Mouse (Mus musculus): ENCODE measurements around the gene Myo10. TPM values are rescaled to one million over a fixed set of nuclear protein-coding genes. Genes with fewer than 3 reads are reported as not detected.

Myo10 gene
- polyA plus RNA-seq, 1 experiment, result 20.8 TPM

DNA sequence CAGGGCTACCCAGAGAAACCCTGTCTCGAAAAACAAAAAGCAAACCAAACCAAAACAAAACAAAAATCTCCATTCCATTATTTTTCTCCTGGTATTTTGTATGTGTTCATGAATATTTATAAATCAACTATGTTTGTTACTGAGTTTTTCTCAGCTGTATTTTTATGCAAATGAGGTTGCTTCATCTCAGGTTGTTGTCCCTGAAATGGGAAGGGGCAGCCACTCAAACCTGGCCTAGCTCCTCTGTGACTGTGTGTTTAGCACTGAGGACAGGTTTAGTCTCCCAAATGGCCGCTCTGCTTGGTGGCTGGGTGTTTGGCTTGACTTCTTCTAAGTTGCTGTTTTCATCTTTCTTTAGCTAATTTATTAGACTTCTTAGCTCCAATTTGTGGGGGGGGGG is 138.7 kb downstream of the Myo10 start:
- no peak for TF ChIP-seq POLR2A (IDR thresholded peaks at IDR 0.05; ENCODE audit: low read depth, low read length)
- no peak for TF ChIP-seq CTCF (IDR thresholded peaks at IDR 0.05; ENCODE audit: extremely low read depth, insufficient read length, insufficient replicate concordance, low read depth, low read length)
- no peak overlapping the region for H3K4me3 ChIP-seq (ENCODE audit: low read depth, low read length)
- H3K36me3 ChIP-seq (ENCODE audit: control insufficient read depth, insufficient read depth, low read length), result no peaks in the 10 kb centered on the region; the same call in 1 of the 2 replicates
- H3K27me3 ChIP-seq (ENCODE audit: control insufficient read depth, insufficient read depth, low read length), result no peaks in the 10 kb centered on the region
- 89% methylated on average over 2 of the region's 2 CpGs for WGBS
- peaks cover 15% of the 10 kb centered on the region; the same call in 1 of the 2 replicates for H3K4me1 ChIP-seq (ENCODE audit: control insufficient read depth, insufficient read depth, insufficient read length, low read length)
- H3K27ac ChIP-seq (ENCODE audit: insufficient read depth, low read depth, low read length), result no peak overlapping the region

DNA sequence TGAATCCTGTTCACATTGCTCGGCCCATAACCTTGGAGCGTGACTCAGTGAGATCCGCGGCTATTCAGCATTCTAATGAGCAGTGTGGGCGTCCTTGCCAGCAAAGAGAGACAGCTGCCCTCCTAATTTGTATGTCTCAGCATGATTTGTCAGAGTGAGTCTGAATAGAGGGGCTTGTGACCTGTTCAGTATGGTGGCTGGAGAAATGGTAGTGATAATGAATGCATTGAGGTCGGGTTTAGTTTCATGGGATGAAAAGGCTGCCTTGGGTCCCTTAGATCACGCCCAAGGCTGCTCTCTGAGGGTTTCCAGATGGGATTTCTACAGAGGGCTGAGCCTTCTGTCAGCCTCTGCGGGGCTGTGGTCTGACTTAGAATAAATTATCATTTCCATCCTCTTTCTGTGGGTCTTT is 139.5 kb downstream of the Myo10 start:
- peaks cover 9% of the 10 kb centered on the region; the same call in 1 of the 2 replicates for H3K4me1 ChIP-seq (ENCODE audit: control insufficient read depth, insufficient read depth, insufficient read length, low read length)
- no peaks in the 10 kb centered on the region; the same call in 1 of the 2 replicates for H3K36me3 ChIP-seq (ENCODE audit: control insufficient read depth, insufficient read depth, low read length)
- WGBS, result 77% methylated on average over 8 of the region's 8 CpGs
- no peak overlapping the region for H3K27ac ChIP-seq (ENCODE audit: insufficient read depth, low read depth, low read length)
- TF ChIP-seq POLR2A (IDR thresholded peaks at IDR 0.05; ENCODE audit: low read depth, low read length), result no peak
- no peak for TF ChIP-seq CTCF (IDR thresholded peaks at IDR 0.05; ENCODE audit: extremely low read depth, insufficient read length, insufficient replicate concordance, low read depth, low read length)
- H3K27me3 ChIP-seq (ENCODE audit: control insufficient read depth, insufficient read depth, low read length), result no peaks in the 10 kb centered on the region
- no peak overlapping the region for H3K4me3 ChIP-seq (ENCODE audit: low read depth, low read length)

DNA sequence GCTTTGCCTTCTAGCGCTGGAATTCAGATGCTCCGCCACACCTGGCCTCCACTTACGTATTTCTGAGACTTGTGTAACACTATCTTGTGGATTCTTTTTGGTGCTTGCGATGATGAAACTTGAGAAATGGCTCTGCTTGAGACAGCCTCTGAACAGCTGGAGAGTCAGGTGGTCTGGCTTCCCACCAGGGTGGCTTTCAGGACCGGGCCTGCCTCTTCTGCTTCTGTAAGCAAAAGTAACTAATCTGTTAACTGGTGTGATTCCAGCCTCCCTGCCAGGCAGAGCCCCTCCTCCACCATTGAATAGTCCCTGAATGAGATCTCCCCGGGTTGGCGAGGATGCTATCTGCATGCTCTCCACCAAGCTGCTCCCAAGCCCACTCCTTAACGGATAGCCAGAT is 140.0 kb downstream of the Myo10 start:
- H3K4me3 ChIP-seq (ENCODE audit: low read depth, low read length), result no peak overlapping the region
- no peaks in the 10 kb centered on the region for H3K27me3 ChIP-seq (ENCODE audit: control insufficient read depth, insufficient read depth, low read length)
- H3K27ac ChIP-seq (ENCODE audit: insufficient read depth, low read depth, low read length), result no peak overlapping the region
- H3K4me1 ChIP-seq (ENCODE audit: control insufficient read depth, insufficient read depth, insufficient read length, low read length), result peaks cover 9% of the 10 kb centered on the region; the same call in 1 of the 2 replicates
- 69% methylated on average over 8 of the region's 8 CpGs for whole genome bisulfite sequencing
- no peaks in the 10 kb centered on the region; the same call in 1 of the 2 replicates for H3K36me3 ChIP-seq (ENCODE audit: control insufficient read depth, insufficient read depth, low read length)
- TF ChIP-seq POLR2A (IDR thresholded peaks at IDR 0.05; ENCODE audit: low read depth, low read length), result no peak
- TF ChIP-seq CTCF (IDR thresholded peaks at IDR 0.05; ENCODE audit: extremely low read depth, insufficient read length, insufficient replicate concordance, low read depth, low read length), result no peak

DNA sequence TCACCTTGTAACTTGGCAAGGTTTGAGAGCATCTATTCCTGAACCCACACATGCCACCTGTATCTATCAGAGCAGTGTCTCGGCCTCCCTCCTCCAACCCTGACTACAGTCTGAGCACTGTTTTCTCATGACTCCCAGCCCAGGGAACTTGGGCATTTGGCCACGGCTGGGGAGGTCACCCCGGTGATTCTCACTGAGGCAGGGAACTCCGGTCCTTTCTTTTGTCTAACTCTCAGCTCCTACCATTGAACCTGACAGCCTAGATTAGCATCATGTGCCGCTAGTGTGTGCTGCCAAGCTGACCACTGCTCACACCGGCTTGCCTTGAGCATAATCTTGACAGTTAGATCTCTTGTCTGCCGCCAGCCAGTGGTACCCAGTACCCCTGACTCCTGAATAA is 140.8 kb downstream of the Myo10 start:
- Histone ChIP-seq H3K4me3 (ENCODE audit: low read depth, low read length) (no peak overlapping the region), H3K36me3 (ENCODE audit: control insufficient read depth, insufficient read depth, low read length) (no peaks in the 10 kb centered on the region; the same call in 1 of the 2 replicates), H3K27me3 (ENCODE audit: control insufficient read depth, insufficient read depth, low read length) (no peaks in the 10 kb centered on the region), H3K27ac (ENCODE audit: insufficient read depth, low read depth, low read length) (no peak overlapping the region), H3K4me1 (ENCODE audit: control insufficient read depth, insufficient read depth, insufficient read length, low read length) (peaks cover 6% of the 10 kb centered on the region; the same call in 1 of the 2 replicates)
- TF ChIP-seq CTCF (IDR thresholded peaks at IDR 0.05; ENCODE audit: extremely low read depth, insufficient read length, insufficient replicate concordance, low read depth, low read length), result no peak
- TF ChIP-seq POLR2A (IDR thresholded peaks at IDR 0.05; ENCODE audit: low read depth, low read length), result no peak
- 90% methylated on average over 7 of the region's 7 CpGs for WGBS

DNA sequence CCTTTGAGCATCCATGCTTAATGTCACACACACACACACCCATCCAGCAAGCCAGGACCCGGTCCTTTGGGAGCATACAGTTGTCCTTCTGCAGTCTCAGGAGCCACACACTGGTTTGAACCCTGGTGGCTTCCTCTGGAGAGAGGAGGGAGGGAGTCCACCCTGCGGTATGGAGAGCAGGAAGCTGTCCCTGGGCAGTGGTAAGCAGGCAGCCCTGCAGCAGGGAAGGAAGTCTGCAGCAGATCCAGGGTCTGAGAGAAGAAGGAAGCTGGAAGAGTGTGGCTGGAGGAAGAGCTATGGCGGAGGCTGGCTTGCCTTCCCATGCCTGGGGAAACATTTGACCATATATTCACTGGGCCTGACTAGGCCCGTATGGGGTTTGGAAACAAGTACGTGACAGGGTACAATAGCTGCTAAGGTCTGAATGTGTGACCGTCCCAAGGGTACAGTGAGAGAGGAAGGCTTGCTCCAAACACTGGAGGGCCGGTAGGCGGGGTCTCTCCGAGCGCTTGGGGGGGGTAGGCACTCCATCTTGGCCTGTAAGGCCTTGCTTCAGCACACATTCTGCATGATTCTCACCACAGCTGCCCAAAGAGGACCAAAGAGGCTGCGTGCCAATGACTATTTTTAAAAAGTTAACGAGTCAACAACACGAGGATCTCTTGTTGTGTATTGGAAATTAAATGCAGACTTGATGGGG is 142.5 kb downstream of the Myo10 start:
- Histone ChIP-seq H3K36me3 (ENCODE audit: control insufficient read depth, insufficient read depth, low read length) (no peaks in the 10 kb centered on the region; the same call in 1 of the 2 replicates), H3K4me1 (ENCODE audit: control insufficient read depth, insufficient read depth, insufficient read length, low read length) (no peaks in the 10 kb centered on the region), H3K27ac (ENCODE audit: insufficient read depth, low read depth, low read length) (no peak overlapping the region), H3K27me3 (ENCODE audit: control insufficient read depth, insufficient read depth, low read length) (no peaks in the 10 kb centered on the region), H3K4me3 (ENCODE audit: low read depth, low read length) (no peak overlapping the region)
- WGBS, result 81% methylated on average over 13 of the region's 13 CpGs
- TF ChIP-seq CTCF (IDR thresholded peaks at IDR 0.05; ENCODE audit: extremely low read depth, insufficient read length, insufficient replicate concordance, low read depth, low read length) (no peak), POLR2A (IDR thresholded peaks at IDR 0.05; ENCODE audit: low read depth, low read length) (no peak)

DNA sequence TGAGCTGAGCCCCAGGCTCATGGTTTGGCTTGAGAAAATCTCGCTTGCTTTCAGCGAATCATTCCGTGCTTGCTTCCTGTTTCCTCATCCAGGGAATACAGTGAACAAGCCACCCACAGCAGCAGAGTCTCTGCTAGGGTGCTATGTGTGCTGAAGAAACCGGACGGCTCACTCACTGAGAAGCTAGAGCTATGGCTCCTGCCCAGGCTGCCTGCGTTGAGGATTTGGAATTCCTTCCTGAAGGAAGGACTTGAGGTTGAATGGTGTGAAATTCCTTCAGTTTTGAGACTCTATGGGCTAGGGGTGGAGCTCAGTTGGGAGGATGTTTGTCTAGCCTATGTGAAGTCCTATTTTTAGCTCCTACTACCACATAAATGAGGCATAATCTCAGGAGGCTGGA is 145.5 kb downstream of the Myo10 start:
- H3K4me3 ChIP-seq (ENCODE audit: low read depth, low read length), result no peak overlapping the region
- TF ChIP-seq POLR2A (IDR thresholded peaks at IDR 0.05; ENCODE audit: low read depth, low read length) (no peak), CTCF (IDR thresholded peaks at IDR 0.05; ENCODE audit: extremely low read depth, insufficient read length, insufficient replicate concordance, low read depth, low read length) (no peak)
- H3K36me3 ChIP-seq (ENCODE audit: control insufficient read depth, insufficient read depth, low read length), result peaks cover 1% of the 10 kb centered on the region
- no peaks in the 10 kb centered on the region for H3K27me3 ChIP-seq (ENCODE audit: control insufficient read depth, insufficient read depth, low read length)
- H3K4me1 ChIP-seq (ENCODE audit: control insufficient read depth, insufficient read depth, insufficient read length, low read length), result no peaks in the 10 kb centered on the region
- WGBS, result 62% methylated on average over 6 of the region's 6 CpGs
- no peak overlapping the region for H3K27ac ChIP-seq (ENCODE audit: insufficient read depth, low read depth, low read length)

DNA sequence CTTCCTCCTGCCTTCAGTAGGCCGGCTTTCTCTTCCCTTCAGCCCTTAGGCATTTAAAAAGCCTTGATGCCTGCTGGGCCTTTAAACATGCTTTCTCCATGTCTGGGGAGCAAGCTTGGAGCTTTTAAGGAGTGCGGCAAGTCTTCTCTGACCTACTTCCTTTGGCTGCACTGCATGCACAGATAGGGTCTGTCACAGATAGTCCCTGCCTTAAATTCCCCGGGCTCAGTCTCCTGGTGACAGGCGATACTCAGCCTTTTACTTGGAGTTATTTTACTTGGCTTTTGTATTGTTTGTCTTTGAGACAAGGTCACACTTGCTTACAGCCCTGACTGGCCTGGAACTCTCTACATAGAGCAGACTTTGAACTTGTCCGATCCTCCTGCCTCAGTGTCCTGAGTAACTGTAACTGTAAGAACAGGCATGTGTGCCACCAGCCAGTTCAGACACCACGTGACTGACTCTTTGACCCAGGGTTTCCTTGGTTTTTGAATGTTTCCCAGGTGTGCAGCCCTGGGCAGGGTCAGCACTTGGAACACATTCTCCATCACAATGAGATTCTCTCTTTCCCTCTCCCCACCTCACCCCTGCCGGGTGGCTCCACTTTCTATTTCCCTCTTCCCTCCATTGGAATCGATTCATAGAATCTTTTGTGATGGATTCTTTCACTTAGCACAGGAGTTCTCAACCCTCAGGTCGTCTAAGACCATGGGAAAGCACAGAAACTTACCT is 147.4 kb downstream of the Myo10 start:
- no peaks in the 10 kb centered on the region for H3K27me3 ChIP-seq (ENCODE audit: control insufficient read depth, insufficient read depth, low read length)
- WGBS, result 80% methylated on average over 9 of the region's 9 CpGs
- no peak for TF ChIP-seq POLR2A (IDR thresholded peaks at IDR 0.05; ENCODE audit: low read depth, low read length)
- no peak for TF ChIP-seq CTCF (IDR thresholded peaks at IDR 0.05; ENCODE audit: extremely low read depth, insufficient read length, insufficient replicate concordance, low read depth, low read length)
- H3K4me3 ChIP-seq (ENCODE audit: low read depth, low read length), result no peak overlapping the region
- no peak overlapping the region for H3K27ac ChIP-seq (ENCODE audit: insufficient read depth, low read depth, low read length)
- H3K4me1 ChIP-seq (ENCODE audit: control insufficient read depth, insufficient read depth, insufficient read length, low read length), result no peaks in the 10 kb centered on the region
- peaks cover 1% of the 10 kb centered on the region; the same call in 1 of the 2 replicates for H3K36me3 ChIP-seq (ENCODE audit: control insufficient read depth, insufficient read depth, low read length)

Data from small intestine, adult 2 months (tissue).